Mouse (Mus musculus) brain, embryonic 14.5 days (tissue): ENCODE results near the gene Ptprr.

Experiments used
- CTCF ChIP-seq: fragments of 200-500 bp; IDR thresholded peaks from 2 replicates; pipeline ENCODE4 v1.5.1; 2012; ENCODE audit warnings: inconsistent platforms, mild to moderate bottlenecking, moderate library complexity, borderline replicate concordance; ENCODE audit not compliant: insufficient read depth, insufficient read length; ENCODE audit errors: extremely low read depth
- POLR2A ChIP-seq: fragments of 200-500 bp; IDR thresholded peaks from 2 replicates; pipeline ENCODE4 v1.6.1; 2012; ENCODE audit warnings: mild to moderate bottlenecking, inconsistent platforms, borderline replicate concordance; ENCODE audit not compliant: poor library complexity, insufficient read depth, insufficient read length, severe bottlenecking; ENCODE audit errors: extremely low read depth

- no peak for TF ChIP-seq POLR2A
- TF ChIP-seq CTCF: no peak
Observed at GRCm38 (mm10) chr10:116021081-116021480, 3.1 kb downstream of the Ptprr start.
